Mouse (Mus musculus) megakaryocyte progenitor cell, adult 5-6 weeks (primary cell): ENCODE measurements around the gene Chrnd. TPM values are rescaled to one million over a fixed set of nuclear protein-coding genes. Genes with fewer than 3 reads are reported as not detected.

Experiments used
- ATAC-seq: replicated peaks from 2 replicates; pipeline ENCODE4 v1.8.0; 2016; ENCODE audit warnings: mild to moderate bottlenecking, moderate TSS enrichment, inconsistent platforms; ENCODE audit not compliant: poor library complexity
- total RNA-seq, 2 experiments: library from RNA; stranded (forward) in 1 of 2; stranded (reverse) in 1 of 2; fragments of 157-497, 149-512 nt in 1 of 2; fragments of 200-1000 nt in 1 of 2; gene quantifications; 2 replicates each; pipeline versions ENCODE4 v1.2.3 to v1.2.4; 2015 to 2017

The Chrnd gene
- total RNA-seq (2015) (not detected in 2 replicates), total RNA-seq (2017) (not detected in 2 replicates)

GRCm38 (mm10) chr1:87190429-87190828 lies at the start of gene Chrnd:
TSS of gene Chrnd (plus strand) at chr1:87190607.
- no peak; the same call in 1 of the 2 replicates for ATAC-seq

DNA sequence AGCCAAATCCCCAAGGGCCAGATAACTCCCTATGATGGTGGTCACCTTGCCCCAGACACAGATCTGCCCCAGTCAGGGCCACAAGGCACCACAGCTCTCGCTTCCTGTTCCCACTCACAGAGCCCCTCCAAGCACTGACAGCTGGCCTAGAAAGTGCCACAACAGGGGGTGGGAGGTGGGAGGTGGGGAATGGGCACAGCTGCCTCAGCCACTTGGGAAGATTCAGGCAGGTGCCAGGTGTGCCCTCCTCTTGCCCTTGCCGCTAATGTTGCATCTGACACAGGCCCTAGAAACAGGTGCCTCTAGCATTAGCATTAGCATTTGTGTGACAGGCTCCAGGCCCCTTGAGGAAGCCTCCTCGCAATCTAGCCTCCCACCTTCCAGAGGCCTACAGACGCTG lies 48.9 kb upstream of the Chrnd start:
- ATAC-seq, result no peak

- ATAC-seq, result no peak
These were observed 48.0 kb upstream of the Chrnd start for GRCm38 (mm10) chr1:87142456-87142855.

DNA sequence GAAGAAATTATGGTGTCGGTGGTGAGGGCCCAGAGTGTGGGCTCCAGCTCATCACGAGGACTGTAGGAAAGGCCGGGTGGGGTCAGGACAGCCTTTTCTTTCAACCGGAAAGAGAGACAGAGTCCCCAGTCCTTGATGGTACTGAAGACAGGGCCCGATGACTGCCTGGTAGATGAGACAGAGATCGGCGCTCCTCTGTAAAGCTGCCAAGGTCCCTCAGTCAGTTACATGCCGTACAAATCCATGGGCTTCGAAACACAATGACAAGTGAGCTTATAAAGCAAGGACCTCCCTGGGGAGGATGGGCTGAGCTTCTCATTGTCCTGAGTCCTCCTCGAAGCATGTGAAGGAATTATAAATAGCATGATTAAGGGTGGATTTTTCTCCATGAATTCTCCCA lies 47.3 kb upstream of the Chrnd start:
- ATAC-seq, result no peak

GRCm38 (mm10) chr1:87149422-87149821 lies 41.0 kb upstream of the Chrnd start:
- peak; percentile 63 for ATAC-seq

DNA sequence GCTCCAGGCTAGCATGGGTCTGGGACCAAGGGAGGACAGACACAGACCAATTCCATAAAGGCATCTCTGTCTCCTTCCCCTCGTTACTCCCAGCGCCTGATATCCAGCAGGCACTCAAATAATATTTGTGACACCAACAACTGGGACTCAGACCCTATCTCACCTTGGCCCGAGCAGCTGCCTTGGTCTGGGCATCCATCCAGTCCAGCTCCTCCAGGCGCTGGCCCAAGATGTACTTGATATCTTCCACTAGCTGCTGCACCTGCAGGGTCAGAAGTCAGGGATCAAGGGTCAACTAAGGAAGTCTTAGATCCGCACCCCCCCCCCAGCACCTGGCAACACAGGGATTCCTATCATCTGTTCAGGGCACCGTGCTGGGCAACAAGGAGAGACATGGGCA lies 39.1 kb upstream of the Chrnd start:
- ATAC-seq, result no peak

DNA sequence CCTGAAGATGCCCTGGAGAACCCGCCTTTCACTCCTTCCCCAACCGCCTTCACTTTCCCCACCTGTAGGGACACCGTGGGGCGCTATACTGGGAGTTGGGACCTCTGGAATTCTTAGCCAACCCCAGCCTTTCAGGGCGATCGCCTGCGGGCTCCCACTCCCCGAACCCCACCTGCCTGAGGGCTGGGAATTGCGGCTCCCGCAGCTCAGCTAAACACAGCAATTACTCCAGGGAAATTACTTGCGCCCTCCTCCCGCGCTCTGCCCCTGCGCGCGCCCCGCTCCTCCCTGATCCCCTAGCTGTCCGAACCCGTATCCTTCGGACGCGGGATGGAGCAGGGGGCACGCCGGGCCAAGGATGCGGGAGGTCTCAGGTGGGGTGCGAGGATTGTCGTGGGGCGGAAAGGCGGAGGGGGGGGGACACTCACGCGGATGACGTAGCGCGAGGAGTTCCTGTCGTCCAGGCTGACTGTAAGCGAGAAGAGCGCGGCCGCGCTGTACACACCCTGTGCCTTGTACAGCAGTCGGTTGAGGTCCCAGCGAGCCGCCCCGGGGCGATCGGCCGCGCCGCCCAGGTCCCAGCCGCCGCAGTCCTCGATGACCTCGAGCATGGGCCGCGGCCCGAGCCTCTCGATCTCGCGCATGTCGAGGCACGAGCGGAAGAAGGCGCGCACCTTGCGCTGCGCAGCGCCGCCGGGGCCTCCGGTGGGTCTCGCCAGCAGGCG lies 36.5 kb upstream of the Chrnd start:
- ATAC-seq, result no peak; the same call in 1 of the 2 replicates

DNA sequence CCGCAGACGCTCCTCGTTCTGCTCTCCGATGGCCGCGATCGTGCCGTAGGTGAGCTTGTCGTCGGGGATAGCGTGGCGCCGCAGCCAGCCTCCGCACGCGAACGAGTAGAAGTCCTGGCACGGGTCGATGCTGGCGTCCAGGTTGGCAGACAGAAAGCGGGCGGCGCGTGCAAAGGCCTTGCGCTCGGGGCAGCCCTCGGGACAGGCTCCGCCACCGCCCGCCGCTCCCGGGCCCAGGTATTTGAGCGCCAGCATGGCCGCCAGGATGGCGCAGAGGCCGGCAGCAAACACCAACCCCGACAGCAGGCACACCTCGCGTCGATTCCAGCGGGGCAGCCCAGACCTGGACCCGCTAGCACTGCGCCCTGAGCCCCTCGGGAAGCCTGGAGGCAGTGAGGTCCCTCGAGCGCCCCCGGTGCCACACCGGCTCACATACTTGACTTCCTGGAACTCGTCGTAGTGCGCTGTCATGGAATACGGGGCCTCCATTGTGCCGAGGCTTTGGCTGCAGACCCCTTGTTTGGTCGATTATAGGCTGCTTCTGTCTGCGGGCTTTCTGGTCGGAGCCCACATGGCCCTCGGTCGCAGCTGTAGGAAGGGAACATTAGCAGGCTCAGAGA lies 35.8 kb upstream of the Chrnd start:
- no peak for ATAC-seq

DNA sequence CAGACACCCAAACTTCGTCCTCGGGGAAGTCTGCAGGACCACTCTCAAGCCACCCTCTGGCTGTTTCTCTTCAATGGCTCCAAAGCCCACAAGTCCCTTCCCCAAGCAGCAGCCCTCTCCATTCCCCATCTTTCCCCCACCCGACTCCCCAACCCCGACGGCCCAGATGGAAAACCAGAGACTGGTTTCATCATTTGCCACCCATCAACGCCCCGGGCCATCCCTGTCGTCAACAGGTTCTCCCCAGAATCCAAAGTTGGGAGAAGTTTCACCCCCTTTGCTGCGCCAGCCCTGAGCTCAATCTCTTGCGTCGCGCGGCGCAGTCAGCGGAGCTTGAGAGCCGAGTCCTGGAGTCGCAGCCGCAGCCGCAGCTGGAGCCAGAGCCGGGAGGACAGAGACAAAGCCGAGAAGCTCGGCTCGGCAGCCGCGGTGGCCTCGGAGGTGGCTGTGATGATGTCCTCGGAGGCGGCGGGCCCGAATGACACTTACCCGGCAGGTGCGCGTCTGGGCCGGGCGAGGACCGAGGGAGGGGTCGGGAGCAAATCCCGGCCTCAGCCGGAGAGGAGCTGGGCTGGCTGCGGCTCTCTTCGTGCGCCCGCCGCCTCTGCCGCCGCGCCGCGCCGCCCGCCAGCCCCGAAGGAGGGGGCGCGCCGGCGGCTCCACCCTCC lies 34.7 kb upstream of the Chrnd start:
- ATAC-seq, result no peak

DNA sequence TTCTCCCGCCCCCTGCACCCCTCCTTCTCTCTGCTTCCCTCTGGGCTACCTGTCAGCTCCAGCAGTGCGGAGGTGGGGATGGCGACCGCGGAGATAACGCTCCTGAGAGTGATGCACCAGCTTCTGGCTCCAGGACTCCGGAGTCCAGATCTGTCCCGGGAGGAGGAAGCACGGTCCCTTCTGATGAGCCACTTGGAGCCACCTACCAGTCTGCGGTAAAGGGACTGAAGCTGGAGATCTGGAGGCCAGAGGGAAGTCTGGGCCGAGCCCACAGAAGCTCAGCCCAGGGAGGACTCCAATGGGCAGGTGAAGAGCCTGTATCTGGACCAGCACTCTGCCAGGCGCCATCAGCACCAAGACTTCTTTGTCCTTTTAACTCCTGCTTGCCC lies 34.2 kb upstream of the Chrnd start, which contains the start of gene Ecel1:
Ecel1 (minus strand) TSS at position 323 of the 389 bp plus-strand sequence.
- ATAC-seq, result no peak

GRCm38 (mm10) chr1:87159396-87159795 lies 31.0 kb upstream of the Chrnd start:
- no peak for ATAC-seq

- ATAC-seq, result no peak
These were observed 26.1 kb upstream of the Chrnd start for GRCm38 (mm10) chr1:87164164-87164795.

DNA sequence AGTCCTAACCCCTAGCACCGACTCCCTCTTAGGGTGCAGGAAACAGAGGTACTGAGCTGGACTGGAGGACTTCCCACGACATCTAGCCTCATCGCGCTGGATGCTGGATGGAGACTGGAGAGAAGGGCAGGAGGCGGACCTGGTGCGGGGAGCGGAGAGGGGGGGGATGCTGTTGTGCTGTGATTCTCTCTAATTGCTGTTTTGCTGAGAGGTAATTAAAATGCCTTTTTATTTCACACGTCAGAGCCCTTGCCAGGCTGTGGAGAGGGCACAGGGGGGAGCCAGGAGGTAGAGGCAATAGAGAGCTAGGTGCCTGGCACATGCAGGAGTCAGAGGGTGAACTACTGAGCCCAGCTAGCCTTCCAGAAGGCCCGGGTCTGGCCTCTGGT lies 25.6 kb upstream of the Chrnd start:
- ATAC-seq, result no peak

DNA sequence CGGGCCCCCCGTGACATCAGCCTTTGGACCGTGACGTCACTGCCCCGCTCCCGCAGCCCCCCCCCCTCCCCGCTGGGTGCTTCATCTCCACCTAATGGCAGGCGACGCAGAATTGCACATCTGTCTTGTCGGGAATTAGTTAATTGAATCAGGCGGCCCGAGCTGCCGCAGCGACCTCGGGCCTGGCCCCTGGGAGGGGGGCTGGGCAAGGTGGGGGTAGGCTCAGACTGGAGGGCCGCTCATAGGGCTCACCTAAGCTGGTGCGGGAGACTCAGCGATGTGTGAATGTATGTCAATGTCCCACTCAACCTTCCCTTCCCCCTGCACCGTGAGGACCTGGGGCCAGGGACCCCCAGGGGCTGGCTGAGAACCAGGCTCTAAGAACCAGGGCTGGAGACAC lies 19.9 kb upstream of the Chrnd start:
- ATAC-seq, result no peak

GRCm38 (mm10) chr1:87171312-87171711 lies 19.1 kb upstream of the Chrnd start:
- ATAC-seq, result no peak

DNA sequence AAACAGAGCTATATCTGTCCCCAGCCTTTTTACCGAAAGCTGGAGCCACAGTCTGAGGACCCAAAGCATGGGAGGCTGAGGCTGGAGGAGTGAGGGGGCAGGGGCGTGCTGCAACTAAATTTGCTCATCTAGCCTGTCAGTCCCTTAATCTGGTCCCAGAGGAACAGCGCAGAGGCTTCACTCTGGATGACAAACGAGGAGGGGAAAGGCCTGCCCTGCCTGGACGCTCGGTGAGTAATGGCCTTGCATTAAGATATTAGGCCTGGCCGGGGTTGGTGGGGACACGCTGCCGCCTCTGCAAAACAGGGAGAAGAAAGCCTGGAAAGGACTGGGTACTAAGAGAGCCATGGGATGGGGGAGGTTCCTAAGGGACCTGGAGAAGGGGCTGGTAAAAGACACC lies 18.1 kb upstream of the Chrnd start:
- ATAC-seq, result no peak

- ATAC-seq, result peak; percentile 82
These were observed 16.1 kb upstream of the Chrnd start for GRCm38 (mm10) chr1:87174006-87174955.

- ATAC-seq, result peak; percentile 81
These were observed 14.5 kb upstream of the Chrnd start for GRCm38 (mm10) chr1:87175852-87176292.

DNA sequence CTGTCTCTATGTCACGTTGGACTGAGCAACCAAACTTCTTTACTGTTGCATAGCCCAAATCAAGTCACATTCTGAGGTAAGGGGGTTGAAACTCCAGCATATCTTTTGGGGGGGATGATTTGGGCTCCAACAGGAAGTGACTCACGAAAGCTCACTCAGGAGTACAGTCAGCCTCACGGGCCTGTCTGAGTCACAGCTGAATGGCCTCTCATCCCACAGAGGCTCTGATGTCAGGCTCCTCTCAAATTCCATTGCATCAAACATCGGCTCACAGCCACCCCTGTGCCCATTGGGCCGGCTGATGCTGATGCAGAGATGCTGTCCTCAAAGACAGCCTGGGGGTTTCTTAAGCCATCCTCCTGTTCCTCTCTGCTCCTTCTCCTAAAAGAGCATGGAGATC lies 9.5 kb upstream of the Chrnd start:
- ATAC-seq, result 0 out of 2 replicates have a peak, but pooled peaks have one; percentile 15

DNA sequence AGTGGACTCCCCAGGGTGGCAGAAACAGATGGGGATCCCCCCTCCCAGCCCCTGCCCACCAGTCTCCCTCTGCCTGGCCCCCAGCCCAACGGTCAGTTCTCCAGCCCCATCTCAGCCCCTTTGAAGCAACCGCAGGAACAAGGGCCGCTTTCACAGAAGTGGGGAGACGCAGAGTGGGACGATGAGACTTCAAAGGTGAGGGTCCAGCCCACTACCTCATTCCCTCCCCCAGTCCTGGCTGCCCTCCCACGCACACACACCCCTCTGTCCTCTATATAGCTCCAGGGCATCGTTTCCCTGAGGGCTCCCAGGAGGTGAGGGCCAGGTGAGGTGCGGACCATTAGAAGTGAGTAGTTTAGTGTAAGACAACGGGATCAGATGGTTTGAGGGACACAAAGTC lies 7.4 kb upstream of the Chrnd start, which contains the start of gene Prss56:
Prss56 (plus strand) TSS at position 301 of the 400 bp plus-strand sequence.
- no peak for ATAC-seq
